In the genomic region with DNA sequence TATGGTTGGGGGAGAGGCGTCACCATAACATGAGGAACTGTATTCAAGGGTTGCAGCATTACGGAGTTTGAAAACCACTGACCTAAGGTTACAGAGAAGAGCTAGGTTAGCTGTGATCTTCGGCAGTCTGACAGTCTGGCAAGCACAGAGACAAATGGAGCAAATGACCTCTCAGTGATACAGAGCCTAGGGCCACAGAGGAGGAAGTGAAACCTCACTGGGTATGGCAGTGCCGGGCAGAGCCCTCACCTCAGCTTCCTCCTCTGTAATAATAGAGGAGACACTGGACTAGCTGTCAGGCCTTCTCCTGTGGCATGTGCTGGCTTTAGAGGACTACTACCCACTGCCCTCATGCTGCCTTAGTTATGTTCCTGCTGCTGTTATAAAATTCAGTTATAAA, we compare ENCODE assay signal across 16 mouse cellular contexts. TPM values are rescaled to one million over a fixed set of nuclear protein-coding genes. Genes with fewer than 3 reads are reported as not detected.
A peak's percentile ranks its signal among the peaks of the same experiment; 100 is the strongest.
DNase-seq lines count a peak whose midpoint lies in the region; ATAC-seq and TF ChIP-seq lines count a peak whose summit lies in the region.
"Had no signal": no experiment of that assay in that cellular context is flagged by ENCODE, and none has a peak within 500 bp of the region (broad histone marks: within the 10 kb centered on the region; RNA-seq: fewer than 3 reads in every experiment).

No protein-coding gene starts in this region.

- ATAC-seq in heart, embryonic 12.5 days (ENCODE audit: insufficient number of reproducible peaks, low FRiP score): no peak
- peak; percentile 39 for ATAC-seq in lung, postnatal 0 days
- ATAC-seq in megakaryocyte, adult 5-6 weeks (ENCODE audit: poor library complexity, severe bottlenecking): peak; percentile 77
- ATAC-seq in megakaryocyte-erythroid progenitor cell, adult 5-6 weeks (replicated peaks; ENCODE audit: low FRiP score, low TSS enrichment, poor library complexity, severe bottlenecking): no peak
- ATAC-seq: intestine, embryonic 15.5 days had no signal

- no peak overlapping the region for H3K4me2 ChIP-seq in heart, embryonic 12.5 days
- no peak overlapping the region for H3K4me2 ChIP-seq in lung, postnatal 0 days (replicated peaks; ENCODE audit: low read depth, low read length)
- H3K4me2 ChIP-seq: intestine, embryonic 15.5 days; stomach, embryonic 15.5 days had no signal

- TF ChIP-seq CTCF in lung, postnatal 0 days (IDR thresholded peaks at IDR 0.05): no peak

- peaks cover 5% of the 10 kb centered on the region; the same call in 1 of the 2 replicates for H3K9me3 ChIP-seq in heart, embryonic 12.5 days (replicated peaks)
- no peaks in the 10 kb centered on the region for H3K9me3 ChIP-seq in lung, postnatal 0 days (ENCODE audit: low read length)
- H3K9me3 ChIP-seq: intestine, embryonic 15.5 days; stomach, embryonic 15.5 days had no signal

- no peaks in the 10 kb centered on the region for H3K36me3 ChIP-seq in heart, embryonic 12.5 days
- no peaks in the 10 kb centered on the region for H3K36me3 ChIP-seq in lung, postnatal 0 days (ENCODE audit: insufficient read depth, low read length)
- H3K36me3 ChIP-seq: embryonic facial prominence, embryonic 10.5 days; forebrain, embryonic 10.5 days; intestine, embryonic 15.5 days; stomach, embryonic 15.5 days had no signal

- 81% methylated on average over 4 of the region's 4 CpGs for WGBS in heart, embryonic 12.5 days
- 62% methylated on average over 4 of the region's 4 CpGs for WGBS in lung, postnatal 0 days

- peak; percentile 98 for DNase-seq in heart, adult 11 months
- peak; percentile 56 for DNase-seq in lung, postnatal 0 days (ENCODE audit: low spot score)
- DNase-seq in lung, postnatal 14 days: no peak
- DNase-seq in urinary bladder, adult 2 months (ENCODE audit: low spot score): no peak
- no peak for DNase-seq in urinary bladder, postnatal 25 days (ENCODE audit: low spot score)
- DNase-seq: cerebellum, adult 9-10 months; gastrocnemius, postnatal 10 days; retina, postnatal 1 day had no signal

- no peak overlapping the region for H3K27ac ChIP-seq in heart, embryonic 12.5 days (ENCODE audit: poor library complexity, severe bottlenecking)
- H3K27ac ChIP-seq in lung, postnatal 0 days (ENCODE audit: low read length): no peak overlapping the region
- H3K27ac ChIP-seq: embryonic facial prominence, embryonic 10.5 days; forebrain, embryonic 10.5 days; intestine, embryonic 15.5 days; stomach, embryonic 15.5 days had no signal

- H3K9ac ChIP-seq in heart, embryonic 12.5 days: no peak overlapping the region
- H3K9ac ChIP-seq in lung, postnatal 0 days (replicated peaks; ENCODE audit: low read depth): no peak overlapping the region
- H3K9ac ChIP-seq: intestine, embryonic 15.5 days; stomach, embryonic 15.5 days had no signal

- H3K27me3 ChIP-seq in heart, embryonic 12.5 days (replicated peaks): 0 out of 2 replicates have a peak, but pooled peaks cover 6% of the 10 kb centered on the region
- no peaks in the 10 kb centered on the region for H3K27me3 ChIP-seq in lung, postnatal 0 days (replicated peaks; ENCODE audit: insufficient read depth, low read length)
- H3K27me3 ChIP-seq: intestine, embryonic 15.5 days; stomach, embryonic 15.5 days had no signal

- H3K4me3 ChIP-seq in heart, embryonic 12.5 days: no peak overlapping the region
- H3K4me3 ChIP-seq in lung, postnatal 0 days (ENCODE audit: low read depth, low read length): no peak overlapping the region
- H3K4me3 ChIP-seq: embryonic facial prominence, embryonic 10.5 days; forebrain, embryonic 10.5 days; intestine, embryonic 15.5 days; stomach, embryonic 15.5 days had no signal

- TF ChIP-seq EP300 in lung, postnatal 0 days (IDR thresholded peaks at IDR 0.05): no peak

- no peaks in the 10 kb centered on the region for H3K4me1 ChIP-seq in heart, embryonic 12.5 days (replicated peaks)
- H3K4me1 ChIP-seq in lung, postnatal 0 days (ENCODE audit: insufficient read depth, low read depth, low read length): no peaks in the 10 kb centered on the region
- H3K4me1 ChIP-seq: intestine, embryonic 15.5 days had no signal

RNA-seq across cellular contexts. Expression of a gene that starts 7.9 kb away (rescaled TPM):
- polyA plus RNA-seq in heart, embryonic 12.5 days (2016; fragmentation: Nextera tagmentation; extraction: Ambion mirVana): 3.8 and 4.8 TPM in 2 replicates
- polyA plus RNA-seq in lung, postnatal 0 days (2015; fragmentation: Nextera tagmentation; extraction: Ambion mirVana): 14.5 and 16.1 TPM in 2 replicates
- total RNA-seq in megakaryocyte, adult 5-6 weeks (2015): 137 and 141 TPM in 2 replicates
- total RNA-seq in megakaryocyte, adult 5-6 weeks (2017): 263 and 285 TPM in 2 replicates
- 7.0 and 18.8 TPM in 2 replicates for total RNA-seq in megakaryocyte-erythroid progenitor cell, adult 5-6 weeks (2014; fragmentation: Nextera tagmentation)
- total RNA-seq in megakaryocyte-erythroid progenitor cell, adult 5-6 weeks (2017): 12.9 and 13.1 TPM in 2 replicates
- 17.5 and 18.3 TPM in 2 replicates for polyA plus RNA-seq in urinary bladder, adult 2 months (2012; rRNA removed)

RNA-seq across cellular contexts. Expression of a gene that starts 16.3 kb away (rescaled TPM):
- polyA plus RNA-seq in heart, embryonic 12.5 days (2016; fragmentation: Nextera tagmentation; extraction: Ambion mirVana): 5.5 and 6.9 TPM in 2 replicates
- polyA plus RNA-seq in lung, postnatal 0 days (2015; fragmentation: Nextera tagmentation; extraction: Ambion mirVana): 29.7 and 32.1 TPM in 2 replicates
- total RNA-seq in megakaryocyte, adult 5-6 weeks (2015): 581 and 637 TPM in 2 replicates
- 416 and 453 TPM in 2 replicates for total RNA-seq in megakaryocyte, adult 5-6 weeks (2017)
- 134 and 169 TPM in 2 replicates for total RNA-seq in megakaryocyte-erythroid progenitor cell, adult 5-6 weeks (2014; fragmentation: Nextera tagmentation)
- 33.0 and 80.9 TPM in 2 replicates for total RNA-seq in megakaryocyte-erythroid progenitor cell, adult 5-6 weeks (2017)
- 13.8 and 15.0 TPM in 2 replicates for polyA plus RNA-seq in urinary bladder, adult 2 months (2012; rRNA removed)

RNA-seq across cellular contexts. Expression of a gene that starts 44.4 kb away (rescaled TPM):
- polyA plus RNA-seq in heart, embryonic 12.5 days (2016; fragmentation: Nextera tagmentation; extraction: Ambion mirVana): 0.13 TPM in 1 of 2 replicates, not detected in the other
- polyA plus RNA-seq in lung, postnatal 0 days (2015; fragmentation: Nextera tagmentation; extraction: Ambion mirVana): 0.06 and 0.10 TPM in 2 replicates
- total RNA-seq in megakaryocyte, adult 5-6 weeks (2015): 0.02 TPM in 1 of 2 replicates, not detected in the other
- total RNA-seq in megakaryocyte, adult 5-6 weeks (2017): not detected in 2 replicates
- not detected in 2 replicates for total RNA-seq in megakaryocyte-erythroid progenitor cell, adult 5-6 weeks (2014; fragmentation: Nextera tagmentation)
- total RNA-seq in megakaryocyte-erythroid progenitor cell, adult 5-6 weeks (2017): not detected in 2 replicates
- 0.07 and 0.11 TPM in 2 replicates for polyA plus RNA-seq in urinary bladder, adult 2 months (2012; rRNA removed)
- total RNA-seq: MEL had no signal
- polyA plus RNA-seq: embryonic facial prominence, embryonic 10.5 days had no signal

RNA-seq across cellular contexts. Expression of a gene that starts 57.7 kb away (rescaled TPM):
- polyA plus RNA-seq in heart, embryonic 12.5 days (2016; fragmentation: Nextera tagmentation; extraction: Ambion mirVana): 30.4 and 32.4 TPM in 2 replicates
- 19.1 and 21.5 TPM in 2 replicates for polyA plus RNA-seq in lung, postnatal 0 days (2015; fragmentation: Nextera tagmentation; extraction: Ambion mirVana)
- total RNA-seq in megakaryocyte, adult 5-6 weeks (2015): 2.4 and 2.7 TPM in 2 replicates
- 0.89 TPM in 1 of 2 replicates, not detected in the other for total RNA-seq in megakaryocyte, adult 5-6 weeks (2017)
- total RNA-seq in megakaryocyte-erythroid progenitor cell, adult 5-6 weeks (2014; fragmentation: Nextera tagmentation): 3.1 and 6.9 TPM in 2 replicates
- 0.14 and 1.7 TPM in 2 replicates for total RNA-seq in megakaryocyte-erythroid progenitor cell, adult 5-6 weeks (2017)
- 29.8 and 36.9 TPM in 2 replicates for polyA plus RNA-seq in urinary bladder, adult 2 months (2012; rRNA removed)

Comparison
In these comparisons a context has a peak if more than half of its experiments do, and no peak if none do; other contexts are left out.
1. DNase-seq: peak in heart, adult 11 months (single experiment) and lung, postnatal 0 days (single experiment); none in lung, postnatal 14 days (single experiment), urinary bladder, adult 2 months (single experiment) and urinary bladder, postnatal 25 days (single experiment).
2. ATAC-seq: peak in lung, postnatal 0 days (single experiment) and megakaryocyte, adult 5-6 weeks (single experiment); none in heart, embryonic 12.5 days (single experiment) and megakaryocyte-erythroid progenitor cell, adult 5-6 weeks (single experiment).